Mouse (Mus musculus) embryonic facial prominence, embryonic 15.5 days (tissue): ENCODE data around the gene Efnb1. TPM values are rescaled to one million over a fixed set of nuclear protein-coding genes. Genes with fewer than 3 reads are reported as not detected.
A peak's percentile ranks its signal among the peaks of the same experiment; 100 is the strongest.

Experiments used
- ATAC-seq: fragments of 200-750 bp; cut with Nextera tagmentation; 2 replicates; pipeline ENCODE4 v1.8.0; 2017; ENCODE audit warnings: low read depth, moderate TSS enrichment; ENCODE audit not compliant: insufficient number of reproducible peaks, low FRiP score, low TSS enrichment
- H3K27ac ChIP-seq: fragments of 300-500 bp; sonication (generic); replicated peaks from 2 replicates; pipeline ENCODE4 v1.5.1; 2015; ENCODE audit warnings: mild to moderate bottlenecking, inconsistent platforms
- H3K27me3 ChIP-seq: fragments of 300-500 bp; sonication (generic); 2 replicates; pipeline ENCODE4 v1.6.1; 2015; ENCODE audit warnings: inconsistent platforms
- H3K36me3 ChIP-seq: fragments of 300-500 bp; sonication (generic); 2 replicates; pipeline ENCODE4 v1.6.1; 2015; ENCODE audit warnings: mild to moderate bottlenecking, inconsistent platforms
- H3K4me1 ChIP-seq: fragments of 300-500 bp; sonication (generic); 2 replicates; pipeline ENCODE4 v1.6.1; 2015; ENCODE audit warnings: inconsistent platforms
- H3K4me2 ChIP-seq: fragments of 300-500 bp; sonication (generic); replicated peaks from 2 replicates; pipeline ENCODE4 v1.6.1; 2015; ENCODE audit warnings: mild to moderate bottlenecking, inconsistent platforms
- H3K4me3 ChIP-seq: fragments of 300-500 bp; sonication (generic); replicated peaks from 2 replicates; pipeline ENCODE4 v1.5.1; 2015; ENCODE audit warnings: mild to moderate bottlenecking, inconsistent platforms
- H3K9ac ChIP-seq: fragments of 300-500 bp; sonication (generic); 2 replicates; pipeline ENCODE4 v1.6.1; 2015; ENCODE audit warnings: inconsistent platforms
- H3K9me3 ChIP-seq: fragments of 300-500 bp; sonication (generic); replicated peaks from 2 replicates; pipeline ENCODE4 v1.6.1; 2016; ENCODE audit warnings: inconsistent platforms
- WGBS: fragments of 180-500 bp; shearing (Covaris S2); methylation state at CpG from one replicate; pipeline ENCODE4 v1.1.7; 2015; 5-methylcytosine and 5-hydroxymethylcytosine counted together
- polyA plus RNA-seq: library from polyadenylated mRNA; unstranded; fragments of >200 nt; fragmentation: Nextera tagmentation; extraction: Ambion mirVana; gene quantifications from 2 replicates; pipeline ENCODE4 v1.2.1, GENCODE M21; 2015

Efnb1 gene
- polyA plus RNA-seq, 1 experiment from 2014 or later, result 52.8 TPM

DNA sequence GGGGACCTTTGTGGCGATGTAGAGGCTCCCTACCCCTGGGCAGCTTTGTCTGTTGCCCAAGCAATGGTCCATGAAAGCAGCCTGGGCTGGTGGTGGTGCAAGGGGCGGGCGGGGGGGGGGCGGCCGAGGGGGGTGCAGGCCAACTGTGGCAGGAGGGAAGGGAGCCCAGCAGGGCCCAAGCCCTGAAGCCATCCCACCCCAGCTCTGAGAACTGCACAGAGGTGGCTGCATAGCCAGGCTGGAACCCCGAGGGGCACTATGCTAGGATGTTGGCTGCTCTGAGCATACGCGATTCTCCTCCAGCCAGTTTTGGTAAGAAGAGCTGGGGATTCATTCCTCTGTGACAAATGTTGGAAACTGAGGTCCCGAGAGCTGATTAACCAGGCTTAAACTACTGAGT lies 62.6 kb downstream of the Efnb1 start:
- Histone ChIP-seq H3K9ac (no peak overlapping the region), H3K4me1 (peaks cover 19% of the 10 kb centered on the region), H3K9me3 (no peaks in the 10 kb centered on the region), H3K27me3 (peaks cover 16% of the 10 kb centered on the region), H3K4me2 (peak overlapping the region; percentile 42), H3K27ac (peak overlapping the region; percentile 77), H3K4me3 (peak overlapping the region; percentile 28), H3K36me3 (no peaks in the 10 kb centered on the region)
- WGBS, result 39% methylated on average over 6 of the region's 9 CpGs
- ATAC-seq, result no peak

Other genes with a start within 250 kb of the Efnb1 start
- gene Ophn1, start 245.1 kb upstream of the Efnb1 start, polyA plus RNA-seq, result 24.4 and 24.7 TPM in 2 replicates
- gene Yipf6, start 199.8 kb upstream of the Efnb1 start, polyA plus RNA-seq, result 19.0 and 20.6 TPM in 2 replicates
- gene Stard8, start 132.9 kb upstream of the Efnb1 start, polyA plus RNA-seq, result 7.4 and 9.5 TPM in 2 replicates